Mouse (Mus musculus): Measurements from ENCODE around the gene Rreb1. TPM values are rescaled to one million over a fixed set of nuclear protein-coding genes. Genes with fewer than 3 reads are reported as not detected.
A peak's percentile ranks its signal among the peaks of the same experiment; 100 is the strongest.

Gene Rreb1
- polyA plus RNA-seq, 1 experiment from 2014 or later, result 9.0 TPM

- Histone ChIP-seq H3K27ac (no peak overlapping the region), H3K4me1 (replicated peaks; ENCODE audit: insufficient read depth, low read length) (peaks cover 22% of the 10 kb centered on the region), H3K9me3 (replicated peaks; ENCODE audit: low read length) (no peaks in the 10 kb centered on the region), H3K4me2 (ENCODE audit: low read length) (no peak overlapping the region), H3K4me3 (replicated peaks; ENCODE audit: low read depth, low read length) (no peak overlapping the region), H3K27me3 (ENCODE audit: insufficient read depth, low read length) (no peaks in the 10 kb centered on the region), H3K9ac (ENCODE audit: low read depth, low read length) (no peak overlapping the region), H3K36me3 (ENCODE audit: insufficient read depth, low read length) (no peaks in the 10 kb centered on the region)
- WGBS, result 73% methylated on average over 5 of the region's 5 CpGs
- ATAC-seq (replicated peaks; ENCODE audit: low FRiP score, low read depth), result no peak
- DNase-seq (ENCODE audit: low spot score), result no peak
- no peak for TF ChIP-seq CTCF (IDR thresholded peaks at IDR 0.05; ENCODE audit: low read depth)
Measured at GRCm38 (mm10) chr13:37851617-37852016, 73.4 kb downstream of the Rreb1 start.

- Histone ChIP-seq H3K4me1 (replicated peaks; ENCODE audit: insufficient read depth, low read length) (peaks cover 30% of the 10 kb centered on the region), H3K27me3 (ENCODE audit: insufficient read depth, low read length) (no peaks in the 10 kb centered on the region), H3K36me3 (ENCODE audit: insufficient read depth, low read length) (no peaks in the 10 kb centered on the region), H3K4me2 (ENCODE audit: low read length) (no peak overlapping the region), H3K27ac (peak overlapping the region; percentile 26; the same call in 1 of the 2 replicates), H3K9ac (ENCODE audit: low read depth, low read length) (no peak overlapping the region), H3K4me3 (replicated peaks; ENCODE audit: low read depth, low read length) (no peak overlapping the region), H3K9me3 (replicated peaks; ENCODE audit: low read length) (no peaks in the 10 kb centered on the region)
- TF ChIP-seq CTCF (IDR thresholded peaks at IDR 0.05; ENCODE audit: low read depth), result no peak
- DNase-seq (ENCODE audit: low spot score) (no peak), ATAC-seq (replicated peaks; ENCODE audit: low FRiP score, low read depth) (no peak)
- WGBS, result 71% methylated on average over 3 of the region's 3 CpGs
Measured at GRCm38 (mm10) chr13:37852850-37853249, 74.7 kb downstream of the Rreb1 start.

GRCm38 (mm10) chr13:37853441-37853840 lies 75.2 kb downstream of the Rreb1 start:
- Histone ChIP-seq H3K36me3 (ENCODE audit: insufficient read depth, low read length) (no peaks in the 10 kb centered on the region), H3K4me3 (replicated peaks; ENCODE audit: low read depth, low read length) (no peak overlapping the region), H3K4me2 (ENCODE audit: low read length) (no peak overlapping the region), H3K4me1 (replicated peaks; ENCODE audit: insufficient read depth, low read length) (peaks cover 35% of the 10 kb centered on the region), H3K27ac (no peak overlapping the region; the same call in 1 of the 2 replicates), H3K9me3 (replicated peaks; ENCODE audit: low read length) (no peaks in the 10 kb centered on the region), H3K9ac (ENCODE audit: low read depth, low read length) (no peak overlapping the region), H3K27me3 (ENCODE audit: insufficient read depth, low read length) (no peaks in the 10 kb centered on the region)
- no peak for TF ChIP-seq CTCF (IDR thresholded peaks at IDR 0.05; ENCODE audit: low read depth)
- ATAC-seq (replicated peaks; ENCODE audit: low FRiP score, low read depth) (no peak), DNase-seq (ENCODE audit: low spot score) (peak; percentile 29)
- 44% methylated on average over 4 of the region's 4 CpGs for WGBS

GRCm38 (mm10) chr13:37854031-37854431 lies 75.8 kb downstream of the Rreb1 start:
- Histone ChIP-seq H3K36me3 (ENCODE audit: insufficient read depth, low read length) (no peaks in the 10 kb centered on the region), H3K4me1 (replicated peaks; ENCODE audit: insufficient read depth, low read length) (peaks cover 40% of the 10 kb centered on the region), H3K9ac (ENCODE audit: low read depth, low read length) (peak overlapping the region; percentile 46; the same call in 1 of the 2 replicates), H3K4me2 (ENCODE audit: low read length) (peak overlapping the region; percentile 58), H3K9me3 (replicated peaks; ENCODE audit: low read length) (no peaks in the 10 kb centered on the region), H3K4me3 (replicated peaks; ENCODE audit: low read depth, low read length) (peak overlapping the region; percentile 20), H3K27me3 (ENCODE audit: insufficient read depth, low read length) (no peaks in the 10 kb centered on the region), H3K27ac (peak overlapping the region; percentile 89)
- DNase-seq (ENCODE audit: low spot score) (peak; percentile 89), ATAC-seq (replicated peaks; ENCODE audit: low FRiP score, low read depth) (peak; percentile 87)
- TF ChIP-seq CTCF (IDR thresholded peaks at IDR 0.05; ENCODE audit: low read depth), result no peak
- WGBS, result 2% methylated on average over 14 of the region's 14 CpGs

- WGBS, result 26% methylated on average over 14 of the region's 14 CpGs
- Histone ChIP-seq H3K27ac (peak overlapping the region; percentile 89), H3K9me3 (replicated peaks; ENCODE audit: low read length) (no peaks in the 10 kb centered on the region), H3K27me3 (ENCODE audit: insufficient read depth, low read length) (no peaks in the 10 kb centered on the region), H3K4me1 (replicated peaks; ENCODE audit: insufficient read depth, low read length) (peaks cover 40% of the 10 kb centered on the region), H3K36me3 (ENCODE audit: insufficient read depth, low read length) (no peaks in the 10 kb centered on the region), H3K9ac (ENCODE audit: low read depth, low read length) (peak overlapping the region; percentile 46; the same call in 1 of the 2 replicates), H3K4me2 (ENCODE audit: low read length) (peak overlapping the region; percentile 58), H3K4me3 (replicated peaks; ENCODE audit: low read depth, low read length) (peak overlapping the region; percentile 20)
- no peak for TF ChIP-seq CTCF (IDR thresholded peaks at IDR 0.05; ENCODE audit: low read depth)
- ATAC-seq (replicated peaks; ENCODE audit: low FRiP score, low read depth) (no peak), DNase-seq (ENCODE audit: low spot score) (peak; percentile 53)
Measured at GRCm38 (mm10) chr13:37854455-37855220, 76.4 kb downstream of the Rreb1 start.

GRCm38 (mm10) chr13:37855221-37855757 lies 77.1 kb downstream of the Rreb1 start:
- no peak for TF ChIP-seq CTCF (IDR thresholded peaks at IDR 0.05; ENCODE audit: low read depth)
- H3K4me2 ChIP-seq (ENCODE audit: low read length), result no peak overlapping the region

More at GRCm38 (mm10) chr13:37855221-37855757, 77.1 kb downstream of the Rreb1 start:
- H3K36me3 ChIP-seq (ENCODE audit: insufficient read depth, low read length), result no peaks in the 10 kb centered on the region
- peak overlapping the region; percentile 89; the same call in 1 of the 2 replicates for H3K27ac ChIP-seq
- no peak for ATAC-seq (replicated peaks; ENCODE audit: low FRiP score, low read depth)
- DNase-seq (ENCODE audit: low spot score), result no peak
- H3K9ac ChIP-seq (ENCODE audit: low read depth, low read length), result no peak overlapping the region
- H3K27me3 ChIP-seq (ENCODE audit: insufficient read depth, low read length), result no peaks in the 10 kb centered on the region
- H3K4me1 ChIP-seq (replicated peaks; ENCODE audit: insufficient read depth, low read length), result peaks cover 40% of the 10 kb centered on the region
- 54% methylated on average over 3 of the region's 3 CpGs for WGBS
- H3K4me3 ChIP-seq (replicated peaks; ENCODE audit: low read depth, low read length), result no peak overlapping the region
- H3K9me3 ChIP-seq (replicated peaks; ENCODE audit: low read length), result no peaks in the 10 kb centered on the region
